Mouse (Mus musculus) C2C12 (cell line): ENCODE measurements around the gene Gabra4. TPM values are rescaled to one million over a fixed set of nuclear protein-coding genes. Genes with fewer than 3 reads are reported as not detected.

Source experiments
- H3K27me3 ChIP-seq: one replicate; pipeline ENCODE4 v1.6.1; 2011; ENCODE audit not compliant: control insufficient read depth, insufficient read depth, insufficient read length
- H3K36me3 ChIP-seq: one replicate; pipeline ENCODE4 v1.6.1; 2011; ENCODE audit not compliant: control insufficient read depth, insufficient read depth
- H3K4me3 ChIP-seq: one replicate; pipeline ENCODE4 v1.5.1; 2011; ENCODE audit warnings: mild to moderate bottlenecking, control low read depth; ENCODE audit not compliant: poor library complexity, insufficient read depth, severe bottlenecking
- H3K79me2 ChIP-seq: one replicate; pipeline ENCODE4 v1.6.1; 2011; ENCODE audit not compliant: control insufficient read depth, insufficient read depth
- H3K79me3 ChIP-seq: one replicate; pipeline ENCODE4 v1.6.1; 2011; ENCODE audit warnings: low read depth, control low read depth
- H3ac ChIP-seq: one replicate; pipeline ENCODE3; 2011; ENCODE audit warnings: low read depth; ENCODE audit not compliant: control insufficient read depth, insufficient read length
- CEBPB ChIP-seq: IDR thresholded peaks from one replicate; pipeline ENCODE4 v1.6.1; 2011; ENCODE audit warnings: low read depth, mild to moderate bottlenecking, control low read depth, moderate library complexity
- CTCF ChIP-seq: IDR thresholded peaks from one replicate; pipeline ENCODE4 v1.5.1; 2011; ENCODE audit not compliant: control insufficient read depth, insufficient read depth, insufficient read length
- FOSL1 ChIP-seq: IDR thresholded peaks from one replicate; pipeline ENCODE4 v1.8.0; 2011; ENCODE audit warnings: mild to moderate bottlenecking, low read length; ENCODE audit not compliant: poor library complexity, insufficient read depth, severe bottlenecking
- MAX ChIP-seq: IDR thresholded peaks from one replicate; pipeline ENCODE4 v1.6.1; 2011; ENCODE audit warnings: mild to moderate bottlenecking, control low read depth
- MYOD1 ChIP-seq: IDR thresholded peaks from one replicate; pipeline ENCODE4 v1.6.1; 2011; ENCODE audit warnings: low read depth; ENCODE audit not compliant: control insufficient read depth, insufficient read length
- MYOG ChIP-seq: IDR thresholded peaks from one replicate; pipeline ENCODE4 v1.6.1; 2011; ENCODE audit not compliant: control insufficient read depth, insufficient read length; ENCODE audit errors: extremely low read depth
- USF1 ChIP-seq: IDR thresholded peaks from one replicate; pipeline ENCODE4 v1.6.1; 2011; ENCODE audit warnings: low read depth, mild to moderate bottlenecking, control low read depth, moderate library complexity
- polyA plus RNA-seq: library from polyadenylated mRNA; unstranded; fragments of >200 nt; fragmentation: generic; extraction: Trizol; gene quantifications from one replicate; pipeline ENCODE4 v1.2.1, GENCODE M21; 2012; ENCODE audit warnings: missing spikeins

The Gabra4 gene
- polyA plus RNA-seq, 1 experiment: not detected

DNA sequence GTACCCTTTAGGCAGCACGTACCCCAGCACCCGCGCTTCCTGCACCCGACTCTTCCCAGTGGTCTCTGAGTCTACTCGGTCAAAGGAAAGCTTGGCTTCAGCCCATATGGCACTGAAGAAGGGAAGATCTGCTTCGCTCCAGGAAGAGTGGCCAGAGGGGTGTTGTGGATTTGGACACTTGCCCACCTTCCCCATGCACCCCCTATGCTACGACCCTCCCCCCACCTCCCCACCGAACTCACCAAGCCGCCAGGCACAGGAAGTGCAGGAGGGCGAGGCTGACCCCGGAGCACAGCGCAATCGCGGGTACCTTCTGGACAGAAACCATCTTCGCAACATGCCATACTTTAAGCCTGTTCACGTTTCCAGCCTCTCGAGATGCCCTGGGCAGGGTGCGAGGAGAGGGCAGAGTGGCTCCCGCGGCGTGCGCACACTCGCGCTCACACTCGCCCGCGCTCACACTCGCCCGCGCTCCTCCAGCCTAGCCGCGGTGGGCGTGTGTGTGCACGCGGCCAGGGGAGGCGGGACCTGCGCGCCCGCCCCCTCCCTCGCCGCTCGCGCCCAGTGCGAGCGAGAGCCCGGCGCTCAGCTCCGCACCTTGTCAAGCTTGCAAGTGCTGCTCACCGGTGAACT is 510 bp downstream of the Gabra4 start, which contains the start of gene Gabrb1:
Gene Gabrb1 (plus strand): TSS at position 632 of the 633 bp plus-strand sequence.
- Histone ChIP-seq H3K79me3 (no peaks in the 10 kb centered on the region), H3ac (no peak within 1 kb of the TSS), H3K4me3 (no peak within 1 kb of the TSS), H3K27me3 (no peaks in the 10 kb centered on the region), H3K36me3 (no peaks in the 10 kb centered on the region), H3K79me2 (no peaks in the 10 kb centered on the region)
- TF ChIP-seq MYOD1 (no peak), USF1 (no peak), CEBPB (no peak), FOSL1 (no peak), MAX (no peak), MYOG (no peak), CTCF (no peak)

DNA sequence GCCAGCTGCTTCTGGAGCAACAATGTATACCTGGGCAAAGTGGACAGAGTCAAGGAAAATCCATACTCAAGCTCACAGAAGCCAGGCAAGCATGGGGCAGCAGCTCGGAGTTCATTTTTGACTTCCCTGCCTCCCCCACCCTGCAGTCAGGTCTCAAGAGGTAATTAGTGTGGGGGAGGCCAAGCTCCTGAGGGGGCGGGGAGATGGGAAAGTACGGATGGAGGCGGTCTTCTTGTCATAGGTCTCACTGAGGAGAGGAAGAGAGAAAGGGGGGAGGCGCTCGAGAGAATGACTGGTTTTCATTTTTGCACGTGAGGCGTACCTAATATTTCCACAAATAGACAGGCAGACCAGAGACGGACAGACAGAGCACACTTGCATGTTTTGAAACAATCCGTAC is 1.3 kb downstream of the Gabra4 start:
- Histone ChIP-seq H3K4me3 (no peak overlapping the region), H3K79me2 (no peaks in the 10 kb centered on the region), H3K27me3 (no peaks in the 10 kb centered on the region), H3K36me3 (no peaks in the 10 kb centered on the region), H3K79me3 (no peaks in the 10 kb centered on the region), H3ac (no peak overlapping the region)
- no peak for TF ChIP-seq CEBPB
- TF ChIP-seq FOSL1: no peak
- TF ChIP-seq CTCF: no peak
- no peak for TF ChIP-seq MYOD1
- TF ChIP-seq MAX: no peak
- no peak for TF ChIP-seq MYOG

DNA sequence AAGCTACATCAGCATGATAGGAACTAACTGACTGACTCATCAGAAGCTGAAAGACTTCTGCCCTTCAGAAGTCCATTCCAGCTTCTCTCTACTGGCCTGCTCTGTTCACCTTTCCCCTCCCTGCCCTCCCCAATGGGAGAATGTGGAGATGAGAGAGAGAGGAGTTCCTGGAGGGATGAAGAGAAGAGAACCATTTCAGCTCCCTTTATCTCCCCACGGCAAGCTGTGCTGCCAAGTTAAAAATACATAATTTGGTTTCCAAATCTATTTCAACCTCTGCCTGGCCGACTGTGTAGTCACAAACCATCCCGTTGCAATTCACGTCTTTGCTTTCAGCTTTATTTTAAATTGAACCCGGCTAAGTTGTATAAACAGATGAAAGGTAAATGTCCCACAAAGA is 4.1 kb downstream of the Gabra4 start:
- Histone ChIP-seq H3K27me3 (no peaks in the 10 kb centered on the region), H3K79me2 (no peaks in the 10 kb centered on the region)

DNA sequence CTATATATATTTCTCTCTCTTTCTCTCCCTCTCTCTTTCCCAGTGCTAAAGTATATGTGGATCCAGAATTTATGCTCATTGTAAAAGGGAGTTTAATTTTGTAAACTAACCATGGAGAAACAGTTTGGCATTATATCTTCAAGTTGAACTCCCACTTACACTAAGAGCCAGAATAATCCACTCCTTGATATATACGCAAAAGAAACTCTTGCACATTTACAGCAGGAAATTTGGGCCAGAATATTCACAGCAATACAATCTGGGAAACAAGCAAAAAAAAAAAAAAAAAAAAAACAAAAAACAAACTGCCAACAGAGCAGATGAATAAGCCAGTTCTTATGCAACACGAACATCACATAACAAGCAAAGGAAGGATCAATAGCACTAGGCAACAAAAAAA is 10.0 kb downstream of the Gabra4 start:
- Histone ChIP-seq H3K79me2 (no peaks in the 10 kb centered on the region), H3ac (no peak overlapping the region), H3K4me3 (no peak overlapping the region), H3K27me3 (no peaks in the 10 kb centered on the region), H3K79me3 (no peaks in the 10 kb centered on the region), H3K36me3 (no peaks in the 10 kb centered on the region)
- no peak for TF ChIP-seq USF1
- TF ChIP-seq CTCF: no peak
- TF ChIP-seq MAX: no peak
- no peak for TF ChIP-seq CEBPB
- no peak for TF ChIP-seq MYOD1
- no peak for TF ChIP-seq FOSL1
- no peak for TF ChIP-seq MYOG

More for the DNA sequence above, 4.1 kb downstream of the Gabra4 start:
- Histone ChIP-seq H3ac (no peak overlapping the region), H3K4me3 (no peak overlapping the region), H3K79me3 (no peaks in the 10 kb centered on the region), H3K36me3 (no peaks in the 10 kb centered on the region)
- TF ChIP-seq MYOG: no peak
- TF ChIP-seq MYOD1: no peak
- no peak for TF ChIP-seq MAX
- no peak for TF ChIP-seq USF1
- TF ChIP-seq CTCF: no peak
- TF ChIP-seq CEBPB: no peak
- no peak for TF ChIP-seq FOSL1

DNA sequence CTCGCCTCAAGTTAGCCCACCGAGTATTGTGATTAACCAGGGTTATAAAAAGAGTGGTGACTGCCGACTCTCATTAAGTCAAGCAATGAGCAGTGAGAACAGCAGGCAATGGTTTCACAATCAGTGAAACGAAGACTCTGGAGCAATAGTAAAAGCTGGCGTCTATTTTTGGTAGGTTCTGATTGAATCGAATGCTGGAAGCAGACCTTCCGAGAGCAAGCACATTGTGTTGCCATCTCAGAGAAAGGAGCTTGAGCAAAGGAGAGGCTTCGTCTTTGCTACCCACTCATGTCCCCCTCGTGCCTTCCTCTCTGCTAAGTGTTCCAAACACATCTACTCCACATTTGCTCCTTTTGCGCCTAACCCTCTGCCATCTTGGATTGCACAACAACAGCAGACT is 18.3 kb downstream of the Gabra4 start:
- H3K27me3 ChIP-seq: no peaks in the 10 kb centered on the region
- H3K79me3 ChIP-seq: no peaks in the 10 kb centered on the region
- TF ChIP-seq CEBPB (no peak), USF1 (no peak), MYOG (no peak), MYOD1 (no peak), FOSL1 (no peak), MAX (no peak), CTCF (no peak)

DNA sequence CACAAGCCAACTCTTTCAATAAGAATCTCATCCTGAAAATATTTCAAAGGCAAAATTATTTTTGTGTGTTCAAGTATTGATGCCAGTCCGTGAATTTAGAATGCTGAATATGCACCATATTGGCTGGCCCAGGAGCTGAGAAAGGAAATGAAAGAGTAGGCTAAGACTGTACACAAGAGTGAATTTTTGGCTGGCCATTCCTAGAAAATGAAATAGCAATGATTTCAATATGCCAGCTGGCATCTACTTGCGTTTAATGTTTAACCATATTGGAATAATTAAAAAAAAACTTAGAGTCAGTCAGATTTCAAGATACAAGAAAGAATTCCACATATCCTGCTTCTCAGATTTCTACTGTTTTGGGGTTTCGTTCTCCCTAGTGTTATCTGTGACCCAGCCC is 30.3 kb downstream of the Gabra4 start:
- Histone ChIP-seq H3K36me3 (no peaks in the 10 kb centered on the region), H3ac (no peak overlapping the region), H3K27me3 (no peaks in the 10 kb centered on the region), H3K4me3 (no peak overlapping the region), H3K79me3 (no peaks in the 10 kb centered on the region), H3K79me2 (no peaks in the 10 kb centered on the region)
- TF ChIP-seq MYOD1: no peak
- TF ChIP-seq CEBPB: no peak
- no peak for TF ChIP-seq CTCF
- no peak for TF ChIP-seq MYOG
- no peak for TF ChIP-seq USF1
- TF ChIP-seq MAX: no peak
- no peak for TF ChIP-seq FOSL1

More for the DNA sequence above, 18.3 kb downstream of the Gabra4 start:
- Histone ChIP-seq H3K79me2 (no peaks in the 10 kb centered on the region), H3K36me3 (no peaks in the 10 kb centered on the region), H3K4me3 (no peak overlapping the region), H3ac (no peak overlapping the region)
